Mouse (Mus musculus) cerebellum, postnatal 4 days (tissue): ENCODE measurements around the gene Cth.
A peak's percentile ranks its signal among the peaks of the same experiment; 100 is the strongest.
"Not testable (repeated sequence)": the region's sequence is repeated elsewhere in the genome, so short reads cannot be mapped to it uniquely, and the experiment has no call there.

Experiments
- DNase-seq, 2 experiments: peaks; one replicate each; pipeline ENCODE4 v3.0.0; 2022; ENCODE audit warnings: low spot score in 2 of 2, mixed read lengths in 1 of 2

Gene Cth

GRCm38 (mm10) chr3:157924692-157925328 is at the start of gene Cth:
Cth (minus strand) TSS chr3:157925077.
- peak; percentile 64 to 79 for DNase-seq

DNA sequence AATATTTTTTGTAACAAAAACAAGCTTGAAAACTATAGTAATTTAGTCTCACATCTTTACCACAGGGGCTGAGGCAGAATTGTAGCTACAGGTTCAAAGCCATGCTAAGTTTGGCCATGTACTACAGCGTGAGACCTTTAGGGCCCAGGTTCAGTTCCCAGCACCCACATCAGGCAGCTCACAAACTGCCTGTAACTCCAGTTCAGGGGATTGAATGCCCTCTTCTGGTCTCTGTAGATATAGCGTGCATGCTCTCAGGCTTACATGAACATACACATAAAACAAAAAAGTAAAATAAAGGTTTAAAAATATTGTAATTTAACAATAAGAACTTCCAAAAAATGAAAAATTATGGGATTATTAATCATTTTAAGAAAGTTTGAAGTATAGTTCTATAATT is 48.4 kb upstream of the Cth start:
- DNase-seq, result no peak

- DNase-seq, result no peak
Measured at GRCm38 (mm10) chr3:157971151-157971550, 46.3 kb upstream of the Cth start.

GRCm38 (mm10) chr3:157957320-157957719 is 32.4 kb upstream of the Cth start:
- no peak for DNase-seq

GRCm38 (mm10) chr3:157956201-157956600 is 31.3 kb upstream of the Cth start:
- no peak for DNase-seq

DNA sequence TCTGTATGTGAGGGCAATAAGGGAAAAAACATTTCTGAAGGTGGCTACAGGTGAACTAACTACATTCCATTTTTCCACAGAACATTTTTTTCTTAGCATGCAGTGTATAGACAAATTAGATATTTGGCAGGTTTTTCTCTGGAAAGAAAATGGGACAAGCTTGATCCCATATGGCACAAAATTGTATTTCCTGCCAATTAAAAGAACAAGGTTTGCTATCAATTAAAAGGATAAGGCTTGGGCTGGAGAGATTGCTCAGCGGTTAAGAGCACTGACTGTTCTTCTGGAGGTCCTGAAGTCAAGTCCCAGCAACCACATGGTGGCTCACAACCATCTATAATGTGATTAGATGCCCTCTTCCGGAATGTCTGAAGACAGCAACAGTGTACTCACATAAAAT is 30.6 kb upstream of the Cth start:
- DNase-seq, result no peak

- no peak for DNase-seq
Measured at GRCm38 (mm10) chr3:157952716-157953115, 27.8 kb upstream of the Cth start.

GRCm38 (mm10) chr3:157947383-157948280 is 22.8 kb upstream of the Cth start:
- DNase-seq, result peak in 1 of 2 experiments; percentile 4

- DNase-seq, result peak; percentile 74 to 90
Measured at GRCm38 (mm10) chr3:157946843-157947358, 22.0 kb upstream of the Cth start, which contains the start of gene Ankrd13c. Ankrd13c (plus strand) TSS chr3:157947239.

DNA sequence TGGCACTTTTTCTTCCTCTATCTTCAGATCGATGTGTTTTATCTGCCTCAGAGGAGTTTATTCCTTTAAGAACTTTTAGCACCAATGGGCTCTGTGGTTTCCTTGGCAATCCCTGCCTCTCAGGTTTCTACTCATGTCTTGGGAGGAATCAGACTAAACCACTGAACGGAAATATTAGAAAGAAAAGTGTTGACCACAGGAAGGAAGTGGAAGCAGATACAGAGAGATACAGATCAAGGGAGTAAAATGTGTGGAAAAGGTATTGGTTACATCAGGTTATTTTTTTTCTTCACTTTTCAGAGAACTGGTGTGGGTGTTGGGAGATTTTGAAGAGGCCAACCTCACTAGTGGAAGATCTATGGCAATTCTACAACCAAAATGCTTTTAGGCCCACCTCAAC is 13.7 kb upstream of the Cth start:
- no peak for DNase-seq

- DNase-seq, result no peak
Measured at GRCm38 (mm10) chr3:157934301-157934823, 9.5 kb upstream of the Cth start.

DNA sequence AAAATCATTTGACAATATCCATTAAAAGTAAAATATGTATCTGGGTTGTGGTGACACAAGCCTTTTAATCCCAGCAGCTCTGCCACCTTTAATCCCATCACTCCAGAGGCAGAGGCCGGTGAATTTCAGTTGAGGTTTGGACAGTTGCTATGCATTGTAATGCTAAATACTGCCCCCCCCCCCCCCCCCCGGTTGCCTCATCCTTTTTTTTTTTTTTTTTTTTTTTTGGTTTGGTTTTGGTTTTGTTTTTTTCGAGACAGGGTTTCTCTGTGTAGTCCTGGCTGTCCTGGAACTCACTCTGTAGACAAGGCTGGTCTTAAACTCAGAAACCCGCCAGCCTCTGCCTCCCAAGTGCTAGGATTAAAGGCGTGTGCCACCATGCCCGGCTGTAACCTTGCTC is 8.3 kb upstream of the Cth start:
- DNase-seq, result not testable (repeated sequence)

DNA sequence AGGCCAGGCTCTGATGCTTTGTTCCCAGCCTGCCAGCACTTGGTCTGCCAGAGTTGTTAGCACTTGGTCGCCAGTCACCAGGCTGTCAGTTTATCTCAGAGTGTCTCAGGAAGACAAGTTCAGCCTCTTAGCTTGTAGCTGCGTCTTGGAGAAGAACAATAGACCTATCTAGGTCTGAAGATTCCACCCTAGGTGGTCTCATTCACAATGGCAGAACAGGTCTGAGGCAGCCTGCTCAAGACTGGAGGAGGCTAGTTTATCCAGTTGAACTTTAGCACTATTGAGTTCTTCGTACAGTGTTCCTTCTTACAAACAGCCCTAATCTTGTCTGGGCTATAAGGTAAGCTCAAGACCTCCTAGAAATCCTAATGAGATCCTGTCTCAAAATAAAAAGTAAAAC is 7.2 kb upstream of the Cth start:
- DNase-seq, result no peak

GRCm38 (mm10) chr3:157931592-157931991 is 6.7 kb upstream of the Cth start:
- no peak for DNase-seq

DNA sequence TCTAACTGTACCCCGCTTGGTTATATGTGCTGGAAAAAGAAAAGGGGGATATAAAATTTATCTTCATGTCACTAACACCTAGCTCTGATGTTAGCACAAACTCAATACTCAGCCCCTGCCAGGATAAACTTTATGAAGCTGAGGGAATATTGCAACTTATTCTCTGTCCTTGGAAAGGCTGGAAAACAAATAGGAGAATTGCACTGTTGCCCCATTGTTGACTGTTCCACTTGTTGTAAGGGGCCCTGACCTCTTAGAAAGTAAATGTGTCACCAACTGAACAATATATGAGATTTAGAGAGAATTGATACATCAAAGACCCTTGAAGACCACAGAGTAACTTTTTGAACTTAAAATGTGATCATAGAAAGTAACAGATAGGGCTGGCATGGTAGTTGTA is 4.5 kb upstream of the Cth start:
- no peak for DNase-seq

DNA sequence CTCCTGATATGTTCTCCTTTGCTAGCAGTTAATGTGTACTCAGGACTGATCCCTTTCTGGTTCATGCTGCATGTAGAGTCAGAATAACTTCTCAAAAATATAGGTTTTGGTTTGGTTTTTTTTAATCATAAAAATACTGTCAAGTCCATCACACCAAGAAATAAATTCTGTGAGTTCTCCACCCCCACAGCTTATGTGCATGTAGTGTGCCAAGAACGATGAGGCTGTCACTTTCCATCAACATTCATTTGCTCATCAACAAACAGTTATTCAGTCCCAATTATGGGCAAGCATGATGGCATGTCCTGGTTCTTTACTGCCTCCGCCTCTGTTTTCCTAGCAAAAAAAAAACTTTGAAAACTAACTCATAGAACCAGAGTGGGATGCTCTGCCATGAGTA is 3.9 kb upstream of the Cth start:
- no peak for DNase-seq

DNA sequence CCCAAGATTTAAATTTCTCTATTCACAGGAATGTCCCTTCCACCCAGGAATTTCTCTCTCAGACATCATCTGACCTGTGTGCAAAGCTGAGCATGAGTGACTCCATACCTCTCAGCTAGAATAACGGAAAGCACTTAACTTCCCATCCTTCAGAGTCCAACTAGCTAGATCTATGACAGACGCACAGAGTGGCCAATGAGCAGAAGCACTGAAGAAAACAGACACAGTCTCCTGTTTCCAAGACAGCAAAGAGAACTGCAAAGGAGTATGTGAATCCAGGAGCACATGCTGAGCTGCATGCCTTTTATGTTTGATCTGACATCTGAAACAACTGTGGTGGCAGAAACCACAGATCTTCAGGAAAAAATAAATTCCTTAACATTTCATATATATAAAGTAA is 1.9 kb upstream of the Cth start:
- no peak for DNase-seq

DNA sequence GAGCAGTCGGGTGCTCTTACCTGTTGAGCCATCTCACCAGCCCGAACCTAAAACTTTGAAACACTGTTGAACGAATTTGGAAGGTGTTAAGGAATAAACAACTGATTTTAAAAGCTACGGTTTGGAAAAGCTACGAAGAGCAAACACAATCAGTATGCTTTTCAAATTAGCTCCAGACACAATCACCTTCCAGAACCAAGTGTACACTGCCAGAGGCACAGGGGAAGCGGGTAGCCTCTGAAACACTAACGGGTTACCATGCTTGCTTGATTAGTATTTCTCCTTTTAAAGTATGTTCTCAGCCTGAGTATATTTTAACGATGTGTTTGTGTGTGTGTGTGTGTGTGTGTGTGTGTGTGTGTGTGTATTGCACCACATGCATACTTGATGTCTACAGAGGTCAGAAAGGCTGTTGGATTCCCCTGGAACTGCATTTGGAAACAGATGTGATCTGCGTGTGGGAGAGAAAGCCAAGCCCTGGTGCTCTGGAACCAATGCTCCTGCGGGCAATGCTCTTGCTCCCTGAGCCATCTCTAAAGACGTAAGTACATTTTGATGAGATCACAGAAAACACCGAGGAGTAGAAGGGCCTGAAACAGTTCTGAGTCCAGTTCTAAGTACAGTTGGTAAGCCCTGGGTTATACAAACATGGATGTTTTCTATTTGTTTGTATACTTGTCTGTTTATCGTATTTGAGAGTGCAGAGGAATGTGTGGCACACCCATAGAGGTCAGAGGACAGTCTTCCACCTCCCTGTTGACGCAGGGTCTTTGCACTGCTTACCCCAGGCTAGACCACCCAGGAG is 1.0 kb upstream of the Cth start:
- no peak for DNase-seq

DNA sequence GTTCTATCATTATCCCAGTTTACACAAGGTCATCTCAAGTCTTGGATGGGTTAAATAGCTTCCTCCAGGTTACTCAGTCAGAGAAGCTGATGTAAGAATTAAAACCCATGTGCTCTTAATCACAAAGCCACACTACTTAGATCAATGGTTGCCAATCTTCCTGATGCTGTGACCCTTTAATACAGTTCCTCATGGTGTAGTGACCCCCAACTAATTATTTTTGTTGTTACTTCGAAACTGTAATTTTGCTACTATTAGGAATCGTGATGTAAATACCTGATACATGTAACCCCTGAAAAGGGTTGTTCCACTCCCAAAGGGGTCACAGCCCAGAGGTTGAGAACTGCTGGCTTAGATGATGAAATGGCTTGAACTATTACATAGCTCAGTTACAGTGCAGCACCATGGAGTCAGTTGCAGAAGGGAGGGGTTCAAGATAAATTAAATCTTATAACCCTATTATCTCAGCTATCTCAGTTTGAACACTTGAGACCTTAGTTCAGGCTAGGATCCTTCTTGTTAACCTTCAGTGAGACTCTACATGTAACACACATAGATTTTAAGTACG is 1.5 kb downstream of the Cth start:
- DNase-seq, result no peak

DNA sequence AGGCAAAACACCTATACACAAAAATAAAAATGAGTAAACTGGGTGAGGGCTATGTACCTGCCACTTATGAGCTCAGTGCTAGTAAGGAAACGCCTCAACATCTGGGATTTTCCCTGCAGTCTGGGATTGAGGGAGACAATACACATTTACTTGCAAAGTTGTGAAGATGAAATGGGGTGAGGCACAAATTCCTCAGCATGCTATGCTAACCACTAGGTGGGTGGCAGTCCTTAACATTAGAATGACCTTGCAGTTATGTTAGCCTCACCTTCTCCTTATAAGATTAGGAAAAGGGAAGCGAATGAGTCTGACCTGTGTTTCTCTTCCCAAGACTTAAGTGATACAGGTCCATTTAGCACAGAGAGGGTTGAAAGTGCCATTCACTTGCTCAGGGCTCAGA is 3.5 kb downstream of the Cth start:
- no peak for DNase-seq

GRCm38 (mm10) chr3:157916336-157916735 is 8.5 kb downstream of the Cth start:
- DNase-seq, result no peak
